26 mouse cellular contexts compared by ENCODE assay signal in genomic region chr17:9917031-9917430, GRCm38 (mm10).
DNase-seq lines count a peak whose midpoint lies in the region; ATAC-seq lines count a peak whose summit lies in the region.
"Had no signal": no experiment of that assay in that cellular context is flagged by ENCODE, and none has a peak within 500 bp of the region (broad histone marks: within the 10 kb centered on the region; RNA-seq: fewer than 3 reads in every experiment).

No protein-coding gene starts in this region.

- H3K36me3 ChIP-seq in forebrain, embryonic 11.5 days (ENCODE audit: control insufficient read depth, insufficient read depth, low read length): no peaks in the 10 kb centered on the region
- H3K36me3 ChIP-seq in forebrain, embryonic 12.5 days (replicated peaks): no peaks in the 10 kb centered on the region
- H3K36me3 ChIP-seq in intestine, embryonic 14.5 days (ENCODE audit: control insufficient read depth, insufficient read depth, low read length): no peaks in the 10 kb centered on the region
- no peaks in the 10 kb centered on the region for H3K36me3 ChIP-seq in intestine, embryonic 16.5 days (ENCODE audit: control insufficient read depth, insufficient read depth, low read length)
- H3K36me3 ChIP-seq: embryonic facial prominence, embryonic 10.5 days; embryonic facial prominence, embryonic 12.5 days; forebrain, embryonic 10.5 days had no signal

- no peaks in the 10 kb centered on the region; the same call in 1 of the 2 replicates for H3K9me3 ChIP-seq in forebrain, embryonic 11.5 days (ENCODE audit: control insufficient read depth, low read length)
- no peaks in the 10 kb centered on the region for H3K9me3 ChIP-seq in forebrain, embryonic 12.5 days
- H3K9me3 ChIP-seq in intestine, embryonic 14.5 days (ENCODE audit: control insufficient read depth, low read length): 0 out of 2 replicates have a peak, but pooled peaks cover 4% of the 10 kb centered on the region
- H3K9me3 ChIP-seq in intestine, embryonic 16.5 days (ENCODE audit: control insufficient read depth, low read length): no peaks in the 10 kb centered on the region; the same call in 1 of the 2 replicates
- H3K9me3 ChIP-seq: embryonic facial prominence, embryonic 10.5 days had no signal

- ATAC-seq in forebrain, embryonic 11.5 days (replicated peaks; ENCODE audit: low FRiP score): no peak
- no peak for ATAC-seq in forebrain, embryonic 12.5 days (ENCODE audit: low FRiP score)
- ATAC-seq in intestine, embryonic 14.5 days (replicated peaks; ENCODE audit: low FRiP score, low TSS enrichment, low read depth): no peak
- no peak for ATAC-seq in intestine, embryonic 16.5 days
- ATAC-seq in erythroblast, adult 5-6 weeks (replicated peaks; ENCODE audit: low FRiP score, poor library complexity, severe bottlenecking): no peak
- ATAC-seq: CD4-positive, CD25-positive, alpha-beta regulatory T cell, adult 4 months; forebrain, embryonic 14.5 days; forebrain, embryonic 16.5 days had no signal

- H3K27ac ChIP-seq in forebrain, embryonic 11.5 days (ENCODE audit: low read depth, low read length): no peak overlapping the region
- H3K27ac ChIP-seq in forebrain, embryonic 12.5 days: no peak overlapping the region
- no peak overlapping the region for H3K27ac ChIP-seq in intestine, embryonic 14.5 days (ENCODE audit: low read depth)
- H3K27ac ChIP-seq in intestine, embryonic 16.5 days (ENCODE audit: low read length): no peak overlapping the region
- H3K27ac ChIP-seq: embryonic facial prominence, embryonic 10.5 days; embryonic facial prominence, embryonic 12.5 days had no signal

- 0 out of 2 replicates have a peak, but pooled peaks cover 2% of the 10 kb centered on the region for H3K4me1 ChIP-seq in forebrain, embryonic 11.5 days (replicated peaks; ENCODE audit: control insufficient read depth, insufficient read depth, low read length)
- no peaks in the 10 kb centered on the region for H3K4me1 ChIP-seq in forebrain, embryonic 12.5 days
- no peaks in the 10 kb centered on the region for H3K4me1 ChIP-seq in intestine, embryonic 14.5 days (replicated peaks; ENCODE audit: control insufficient read depth, insufficient read depth, low read length)
- no peaks in the 10 kb centered on the region for H3K4me1 ChIP-seq in intestine, embryonic 16.5 days (ENCODE audit: control insufficient read depth, insufficient read depth, low read length)
- H3K4me1 ChIP-seq: embryonic facial prominence, embryonic 10.5 days; embryonic facial prominence, embryonic 12.5 days had no signal

- H3K9ac ChIP-seq in forebrain, embryonic 11.5 days (ENCODE audit: low read length): no peak overlapping the region
- H3K9ac ChIP-seq in forebrain, embryonic 12.5 days: no peak overlapping the region
- H3K9ac ChIP-seq in intestine, embryonic 14.5 days (ENCODE audit: low read length): no peak overlapping the region
- H3K9ac ChIP-seq in intestine, embryonic 16.5 days (ENCODE audit: low read depth, low read length): no peak overlapping the region
- H3K9ac ChIP-seq: embryonic facial prominence, embryonic 12.5 days had no signal

- no peaks in the 10 kb centered on the region for H3K27me3 ChIP-seq in forebrain, embryonic 11.5 days (ENCODE audit: control insufficient read depth, insufficient read depth, low read length)
- no peaks in the 10 kb centered on the region; the same call in 1 of the 2 replicates for H3K27me3 ChIP-seq in forebrain, embryonic 12.5 days
- no peaks in the 10 kb centered on the region for H3K27me3 ChIP-seq in intestine, embryonic 14.5 days (replicated peaks; ENCODE audit: control insufficient read depth, insufficient read depth, low read length)
- H3K27me3 ChIP-seq in intestine, embryonic 16.5 days (replicated peaks; ENCODE audit: control insufficient read depth, insufficient read depth, low read length): no peaks in the 10 kb centered on the region; the same call in 1 of the 2 replicates
- H3K27me3 ChIP-seq: CH12.LX; embryonic facial prominence, embryonic 12.5 days had no signal

- DNase-seq in forebrain, embryonic 11.5 days (ENCODE audit: low spot score): peak; percentile 18
- peak; percentile 18 for DNase-seq in intestine, embryonic 14.5 days (ENCODE audit: low spot score)
- peak; percentile 87 for DNase-seq in ES-CJ7 (ENCODE audit: low read depth, low spot score)
- DNase-seq in ZHBTc4 (ENCODE audit: low read depth, low spot score): peak; percentile 69
- DNase-seq in lung, postnatal 36 days: no peak
- DNase-seq: adrenal gland, adult 2 months; adrenal gland, postnatal 10 days; adrenal gland, postnatal 25 days; B cell, adult 2 months; cerebellum, adult 11 months; cerebellum, adult 18-20 months; cerebellum, adult 8-10 months; cerebellum, adult 9-11 months; cerebellum, postnatal 14 days; cerebellum, postnatal 36 days had no signal

- H3K4me3 ChIP-seq in forebrain, embryonic 11.5 days (ENCODE audit: low read depth, low read length): no peak overlapping the region
- H3K4me3 ChIP-seq in forebrain, embryonic 12.5 days (replicated peaks): no peak overlapping the region
- H3K4me3 ChIP-seq in intestine, embryonic 14.5 days (ENCODE audit: low read depth, low read length): no peak overlapping the region
- no peak overlapping the region for H3K4me3 ChIP-seq in intestine, embryonic 16.5 days (ENCODE audit: low read length)
- H3K4me3 ChIP-seq: embryonic facial prominence, embryonic 10.5 days; embryonic facial prominence, embryonic 12.5 days; erythroblast, embryonic 14.5 days; forebrain, embryonic 10.5 days had no signal

- 28% methylated on average over 2 of the region's 2 CpGs for WGBS in forebrain, embryonic 11.5 days
- 15% methylated on average over 2 of the region's 2 CpGs for WGBS in forebrain, embryonic 12.5 days
- 47% methylated on average over 2 of the region's 2 CpGs for WGBS in intestine, embryonic 14.5 days
- WGBS in intestine, embryonic 16.5 days: 34% methylated on average over 2 of the region's 2 CpGs

- H3K4me2 ChIP-seq in forebrain, embryonic 11.5 days (ENCODE audit: low read depth, low read length, severe bottlenecking): no peak overlapping the region
- no peak overlapping the region for H3K4me2 ChIP-seq in forebrain, embryonic 12.5 days
- no peak overlapping the region for H3K4me2 ChIP-seq in intestine, embryonic 14.5 days (ENCODE audit: low read length)
- H3K4me2 ChIP-seq in intestine, embryonic 16.5 days (ENCODE audit: low read depth, low read length): no peak overlapping the region
- H3K4me2 ChIP-seq: embryonic facial prominence, embryonic 12.5 days had no signal
